ENCODE assay signal across 17 mouse cellular contexts in genomic region chr4:149895226-149895625, GRCm38 (mm10). TPM values are rescaled to one million over a fixed set of nuclear protein-coding genes. Genes with fewer than 3 reads are reported as not detected.
DNase-seq lines count a peak whose midpoint lies in the region; ATAC-seq and TF ChIP-seq lines count a peak whose summit lies in the region.
"Had no signal": no experiment of that assay in that cellular context is flagged by ENCODE, and none has a peak within 500 bp of the region (broad histone marks: within the 10 kb centered on the region; RNA-seq: fewer than 3 reads in every experiment).

No protein-coding gene starts in this region.

- WGBS in intestine, embryonic 14.5 days = 67% methylated on average over 7 of the region's 7 CpGs
- 72% methylated on average over 7 of the region's 7 CpGs for WGBS in intestine, postnatal 0 days
- 37% methylated on average over 7 of the region's 7 CpGs for WGBS in embryonic facial prominence, embryonic 12.5 days
- 31% methylated on average over 7 of the region's 7 CpGs for WGBS in limb, embryonic 13.5 days

- H3K4me2 ChIP-seq in intestine, embryonic 14.5 days (ENCODE audit: low read length) = no peak overlapping the region
- no peak overlapping the region for H3K4me2 ChIP-seq in intestine, postnatal 0 days (replicated peaks; ENCODE audit: low read depth)
- H3K4me2 ChIP-seq in embryonic facial prominence, embryonic 12.5 days (replicated peaks) = no peak overlapping the region
- H3K4me2 ChIP-seq in limb, embryonic 13.5 days (replicated peaks) = no peak overlapping the region
- H3K4me2 ChIP-seq: heart, embryonic 15.5 days; hindbrain, embryonic 15.5 days; midbrain, embryonic 13.5 days had no signal

- no peaks in the 10 kb centered on the region for H3K27me3 ChIP-seq in intestine, embryonic 14.5 days (replicated peaks; ENCODE audit: control insufficient read depth, insufficient read depth, low read length)
- no peaks in the 10 kb centered on the region for H3K27me3 ChIP-seq in intestine, postnatal 0 days (replicated peaks; ENCODE audit: control insufficient read depth, insufficient read depth, low read length)
- H3K27me3 ChIP-seq in embryonic facial prominence, embryonic 12.5 days = no peaks in the 10 kb centered on the region
- H3K27me3 ChIP-seq in limb, embryonic 13.5 days = no peaks in the 10 kb centered on the region
- H3K27me3 ChIP-seq: heart, embryonic 15.5 days; hindbrain, embryonic 15.5 days; midbrain, embryonic 13.5 days had no signal

- 0 out of 2 replicates have a peak, but pooled peaks cover 4% of the 10 kb centered on the region for H3K36me3 ChIP-seq in intestine, embryonic 14.5 days (ENCODE audit: control insufficient read depth, insufficient read depth, low read length)
- H3K36me3 ChIP-seq in intestine, postnatal 0 days (ENCODE audit: control insufficient read depth, insufficient read depth) = peaks cover 15% of the 10 kb centered on the region; the same call in 1 of the 2 replicates
- peaks cover 25% of the 10 kb centered on the region; the same call in 1 of the 2 replicates for H3K36me3 ChIP-seq in embryonic facial prominence, embryonic 12.5 days
- H3K36me3 ChIP-seq in limb, embryonic 13.5 days = peaks cover 32% of the 10 kb centered on the region
- H3K36me3 ChIP-seq: heart, embryonic 15.5 days; hindbrain, embryonic 15.5 days; midbrain, embryonic 13.5 days had no signal

- ATAC-seq in intestine, embryonic 14.5 days (replicated peaks; ENCODE audit: low FRiP score, low TSS enrichment, low read depth) = no peak
- ATAC-seq in intestine, postnatal 0 days = no peak
- ATAC-seq in embryonic facial prominence, embryonic 12.5 days (ENCODE audit: insufficient number of reproducible peaks, insufficient read depth, low FRiP score, low TSS enrichment) = no peak
- ATAC-seq in limb, embryonic 13.5 days (ENCODE audit: low FRiP score, low read depth) = no peak
- ATAC-seq: midbrain, embryonic 13.5 days had no signal

- no peak for TF ChIP-seq CTCF in intestine, postnatal 0 days (IDR thresholded peaks at IDR 0.05; ENCODE audit: low read depth)

- H3K4me1 ChIP-seq in intestine, embryonic 14.5 days (replicated peaks; ENCODE audit: control insufficient read depth, insufficient read depth, low read length) = peaks cover 33% of the 10 kb centered on the region
- H3K4me1 ChIP-seq in intestine, postnatal 0 days (replicated peaks; ENCODE audit: control insufficient read depth, insufficient read depth, low read length) = peaks cover 27% of the 10 kb centered on the region
- peaks cover 60% of the 10 kb centered on the region for H3K4me1 ChIP-seq in embryonic facial prominence, embryonic 12.5 days
- H3K4me1 ChIP-seq in limb, embryonic 13.5 days = peaks cover 83% of the 10 kb centered on the region

- DNase-seq in embryo, embryonic 10.5 days (ENCODE audit: low spot score) = peak; percentile 33
- DNase-seq in embryo, embryonic 10 days (ENCODE audit: low spot score) = no peak
- no peak for DNase-seq in intestine, embryonic 14.5 days (ENCODE audit: low spot score)
- no peak for DNase-seq in frontal cortex, postnatal 25 days (ENCODE audit: low spot score in 2 of 2)
- no peak for DNase-seq in cerebellum, adult 11-12 months
- DNase-seq: cerebellum, adult 9-11 months; kidney, adult 2 months; kidney, postnatal 25 days; liver; lung, adult 18-20 months had no signal

- no peak overlapping the region for H3K4me3 ChIP-seq in intestine, embryonic 14.5 days (ENCODE audit: low read depth, low read length)
- H3K4me3 ChIP-seq in intestine, postnatal 0 days (ENCODE audit: low read depth, low read length) = no peak overlapping the region
- no peak overlapping the region for H3K4me3 ChIP-seq in embryonic facial prominence, embryonic 12.5 days
- H3K4me3 ChIP-seq in limb, embryonic 13.5 days = no peak overlapping the region
- H3K4me3 ChIP-seq: heart, embryonic 15.5 days; hindbrain, embryonic 15.5 days; left cerebral cortex, adult 2 months; midbrain, embryonic 13.5 days had no signal

- peak overlapping the region; percentile 90 for H3K27ac ChIP-seq in intestine, embryonic 14.5 days (ENCODE audit: low read depth)
- H3K27ac ChIP-seq in intestine, postnatal 0 days (ENCODE audit: low read depth, low read length) = no peak overlapping the region
- H3K27ac ChIP-seq in embryonic facial prominence, embryonic 12.5 days = peak overlapping the region; percentile 96
- H3K27ac ChIP-seq in limb, embryonic 13.5 days = peak overlapping the region; percentile 96
- H3K27ac ChIP-seq: heart, embryonic 15.5 days; hindbrain, embryonic 15.5 days; left cerebral cortex, adult 2 months; midbrain, embryonic 13.5 days had no signal

- no peaks in the 10 kb centered on the region for H3K9me3 ChIP-seq in intestine, embryonic 14.5 days (ENCODE audit: control insufficient read depth, low read length)
- H3K9me3 ChIP-seq in intestine, postnatal 0 days (ENCODE audit: control insufficient read depth) = no peaks in the 10 kb centered on the region
- H3K9me3 ChIP-seq in embryonic facial prominence, embryonic 12.5 days = no peaks in the 10 kb centered on the region
- no peaks in the 10 kb centered on the region for H3K9me3 ChIP-seq in limb, embryonic 13.5 days
- H3K9me3 ChIP-seq: heart, embryonic 15.5 days; hindbrain, embryonic 15.5 days; midbrain, embryonic 13.5 days had no signal

- H3K9ac ChIP-seq in intestine, embryonic 14.5 days (ENCODE audit: low read length) = no peak overlapping the region
- H3K9ac ChIP-seq in intestine, postnatal 0 days (ENCODE audit: low read depth, low read length) = no peak overlapping the region
- no peak overlapping the region for H3K9ac ChIP-seq in embryonic facial prominence, embryonic 12.5 days
- H3K9ac ChIP-seq in limb, embryonic 13.5 days = no peak overlapping the region
- H3K9ac ChIP-seq: heart, embryonic 15.5 days; hindbrain, embryonic 15.5 days; midbrain, embryonic 13.5 days had no signal

RNA-seq across cellular contexts. Expression of gene Spsb1, which starts 59.6 kb away (rescaled TPM):
- 17.0 and 19.9 TPM in 2 replicates for polyA plus RNA-seq in intestine, embryonic 14.5 days (2014; fragmentation: Nextera tagmentation; extraction: Ambion mirVana)
- 26.4 and 26.5 TPM in 2 replicates for polyA plus RNA-seq in intestine, postnatal 0 days (2015; fragmentation: Nextera tagmentation; extraction: Ambion mirVana)
- 21.0 and 22.6 TPM in 2 replicates for polyA plus RNA-seq in embryonic facial prominence, embryonic 12.5 days (2016; fragmentation: Nextera tagmentation; extraction: Ambion mirVana)
- polyA plus RNA-seq in limb, embryonic 13.5 days (2015; fragmentation: Nextera tagmentation; extraction: Ambion mirVana) = 18.1 and 22.3 TPM in 2 replicates
